In genomic region chr6:5174179-5174812, GRCm38 (mm10) we compare ENCODE assay signal across 28 mouse cellular contexts. TPM values are rescaled to one million over a fixed set of nuclear protein-coding genes. Genes with fewer than 3 reads are reported as not detected.
DNase-seq lines count a peak whose midpoint lies in the region; ATAC-seq and TF ChIP-seq lines count a peak whose summit lies in the region.
"Had no signal": no experiment of that assay in that cellular context is flagged by ENCODE, and none has a peak within 500 bp of the region (broad histone marks: within the 10 kb centered on the region; RNA-seq: fewer than 3 reads in every experiment).

No protein-coding gene starts in this region.

- H3K4me2 ChIP-seq in liver, embryonic 11.5 days, result no peak overlapping the region
- H3K4me2 ChIP-seq: forebrain, embryonic 13.5 days; heart, embryonic 11.5 days; hindbrain, embryonic 14.5 days had no signal

- peaks cover 58% of the 10 kb centered on the region for H3K36me3 ChIP-seq in liver, adult 2 months (ENCODE audit: control insufficient read depth, insufficient read depth, low read length)
- no peaks in the 10 kb centered on the region for H3K36me3 ChIP-seq in liver, embryonic 11.5 days (ENCODE audit: control insufficient read depth, insufficient read depth, low read length)
- H3K36me3 ChIP-seq: forebrain, embryonic 10.5 days had no signal

- no peak for ATAC-seq in liver, embryonic 11.5 days (replicated peaks; ENCODE audit: low FRiP score)
- ATAC-seq in granulocyte monocyte progenitor cell, adult 5-6 weeks (replicated peaks; ENCODE audit: poor library complexity, severe bottlenecking), result peak; percentile 98
- ATAC-seq in megakaryocyte progenitor cell, adult 5-6 weeks (replicated peaks; ENCODE audit: poor library complexity), result peak; percentile 98
- ATAC-seq in megakaryocyte-erythroid progenitor cell, adult 5-6 weeks (replicated peaks; ENCODE audit: low FRiP score, low TSS enrichment, poor library complexity, severe bottlenecking), result no peak
- ATAC-seq: activated CD4-positive, CD25-positive, alpha-beta regulatory T cell, adult 4 months; forebrain, embryonic 13.5 days; forebrain, embryonic 16.5 days; hindbrain, postnatal 0 days had no signal

- H3K27me3 ChIP-seq in liver, adult 2 months (ENCODE audit: control insufficient read depth, insufficient read depth, low read length), result no peaks in the 10 kb centered on the region
- no peaks in the 10 kb centered on the region for H3K27me3 ChIP-seq in liver, embryonic 11.5 days (replicated peaks; ENCODE audit: control insufficient read depth, insufficient read depth, low read length)
- H3K27me3 ChIP-seq: forebrain, embryonic 13.5 days had no signal

- DNase-seq in liver, adult 2 months (ENCODE audit: extremely low read depth, low read depth, low spot score), result peak; percentile 81
- no peak for DNase-seq in liver, embryonic 11.5 days (ENCODE audit: low spot score)
- peak; percentile 16 for DNase-seq in lung, postnatal 25 days (ENCODE audit: low spot score)
- no peak for DNase-seq in lung, adult 2 months
- no peak for DNase-seq in layer of hippocampus, adult 9-11 months
- DNase-seq: adrenal gland, adult 8-10 months; adrenal gland, postnatal 25 days; cerebellum, adult 11-12 months; cerebellum, adult 8-10 months; cerebellum, postnatal 10 days; cerebellum, postnatal 36 days; gastrocnemius, postnatal 25 days; heart, postnatal 36 days had no signal

- H3K79me2 ChIP-seq in liver, adult 2 months (ENCODE audit: control insufficient read depth, insufficient read depth, low read length), result no peaks in the 10 kb centered on the region

- 39% methylated on average over 10 of the region's 10 CpGs for WGBS in liver, adult 2 months
- 81% methylated on average over 10 of the region's 10 CpGs for WGBS in liver, embryonic 11.5 days
- WGBS in lung, adult 2 months, result 77% methylated on average over 10 of the region's 10 CpGs

- no peak for TF ChIP-seq CTCF in liver, adult 2 months (IDR thresholded peaks at IDR 0.05; ENCODE audit: low read depth, low read length)
- TF ChIP-seq CTCF in lung, adult 2 months (IDR thresholded peaks at IDR 0.05; ENCODE audit: insufficient read depth, low read length), result no peak

- no peak overlapping the region; the same call in 1 of the 2 replicates for H3K9ac ChIP-seq in liver, adult 2 months (ENCODE audit: low read depth, low read length)
- H3K9ac ChIP-seq in liver, embryonic 11.5 days (ENCODE audit: low read depth, low read length), result no peak overlapping the region
- H3K9ac ChIP-seq: forebrain, embryonic 13.5 days; hindbrain, embryonic 14.5 days had no signal

- peaks cover 32% of the 10 kb centered on the region for H3K4me1 ChIP-seq in liver, adult 2 months (ENCODE audit: control insufficient read depth, insufficient read depth, low read length)
- H3K4me1 ChIP-seq in liver, embryonic 11.5 days (replicated peaks; ENCODE audit: control insufficient read depth, insufficient read depth, low read length), result no peaks in the 10 kb centered on the region
- H3K4me1 ChIP-seq in lung, adult 2 months (ENCODE audit: control insufficient read depth, insufficient read depth, low read length), result no peaks in the 10 kb centered on the region

- peak overlapping the region; percentile 40; the same call in 1 of the 2 replicates for H3K27ac ChIP-seq in liver, adult 2 months (replicated peaks; ENCODE audit: insufficient read depth, low read depth, low read length)
- no peak overlapping the region for H3K27ac ChIP-seq in liver, embryonic 11.5 days (ENCODE audit: low read depth, low read length)
- H3K27ac ChIP-seq: forebrain, embryonic 10.5 days; forebrain, embryonic 13.5 days; hindbrain, embryonic 14.5 days; hindbrain, postnatal 0 days had no signal

- H3K4me3 ChIP-seq in liver, adult 2 months (ENCODE audit: insufficient read depth, low read depth, low read length), result no peak overlapping the region
- no peak overlapping the region for H3K4me3 ChIP-seq in liver, embryonic 11.5 days (ENCODE audit: low read depth, low read length)
- no peak overlapping the region for H3K4me3 ChIP-seq in lung, adult 2 months (replicated peaks; ENCODE audit: extremely low read depth, low read depth, low read length)
- H3K4me3 ChIP-seq: forebrain, embryonic 10.5 days; forebrain, embryonic 13.5 days had no signal

- no peak for TF ChIP-seq POLR2A in liver, adult 2 months (IDR thresholded peaks at IDR 0.05; ENCODE audit: extremely low read depth, insufficient read depth, low read length)
- TF ChIP-seq POLR2A in lung, adult 2 months (IDR thresholded peaks at IDR 0.05; ENCODE audit: borderline replicate concordance, extremely low read depth, low read depth, low read length), result no peak

- no peaks in the 10 kb centered on the region for H3K9me3 ChIP-seq in liver, embryonic 11.5 days (ENCODE audit: control insufficient read depth, low read length)
- H3K9me3 ChIP-seq: forebrain, embryonic 10.5 days; forebrain, embryonic 13.5 days had no signal

RNA-seq across cellular contexts. Expression of gene Pon1, which starts 19.4 kb away (rescaled TPM):
- 1,847 and 2,396 TPM in 2 replicates for total RNA-seq in liver, adult 2 months (2014; rRNA removed)
- polyA plus RNA-seq in liver, adult 2 months (2012; rRNA removed), result 549 and 587 TPM in 2 replicates
- 0.75 and 1.5 TPM in 2 replicates for polyA plus RNA-seq in liver, embryonic 11.5 days (2014; fragmentation: Nextera tagmentation; extraction: Ambion mirVana)
- 28.5 and 44.0 TPM in 2 replicates for polyA plus RNA-seq in lung, adult 2 months (2012; rRNA removed)
- total RNA-seq in granulocyte monocyte progenitor cell, adult 5-6 weeks (2014; fragmentation: Nextera tagmentation), result not detected in 2 replicates
- total RNA-seq in granulocyte monocyte progenitor cell, adult 5-6 weeks (2017), result not detected in 2 replicates
- total RNA-seq in megakaryocyte progenitor cell, adult 5-6 weeks (2015), result not detected in 2 replicates
- not detected in 2 replicates for total RNA-seq in megakaryocyte progenitor cell, adult 5-6 weeks (2017)
- total RNA-seq in megakaryocyte-erythroid progenitor cell, adult 5-6 weeks (2014; fragmentation: Nextera tagmentation), result not detected in 2 replicates
- not detected in 2 replicates for total RNA-seq in megakaryocyte-erythroid progenitor cell, adult 5-6 weeks (2017)
- total RNA-seq: ES-E14; heart, adult 8-10 months had no signal
- polyA plus RNA-seq: activated CD4-positive, CD25-positive, alpha-beta regulatory T cell, adult 4 months; embryonic facial prominence, embryonic 11.5 days; forebrain, embryonic 13.5 days; heart, embryonic 14.5 days; heart, postnatal 0 days had no signal

Comparison
In these comparisons a context has a peak if more than half of its experiments do, and no peak if none do; other contexts are left out.
1. DNase-seq: peak in liver, adult 2 months (single experiment) and lung, postnatal 25 days (single experiment); none in liver, embryonic 11.5 days (single experiment), lung, adult 2 months (single experiment) and layer of hippocampus, adult 9-11 months (single experiment).
2. ATAC-seq: peak in granulocyte monocyte progenitor cell, adult 5-6 weeks (single experiment) and megakaryocyte progenitor cell, adult 5-6 weeks (single experiment); none in liver, embryonic 11.5 days (single experiment) and megakaryocyte-erythroid progenitor cell, adult 5-6 weeks (single experiment).
3. RNA of gene Pon1, which starts 19.4 kb away (total RNA-seq): 1,847 to 2,396 TPM in liver, adult 2 months; not detected in megakaryocyte progenitor cell, adult 5-6 weeks, not detected in granulocyte monocyte progenitor cell, adult 5-6 weeks and not detected in megakaryocyte-erythroid progenitor cell, adult 5-6 weeks; every median in the first group is over 1,000 times any median in the second.